Mouse (Mus musculus) stomach, embryonic 14.5 days (tissue): ENCODE results near the gene Bag1. TPM values are rescaled to one million over a fixed set of nuclear protein-coding genes. Genes with fewer than 3 reads are reported as not detected.

Experiments
- ATAC-seq: fragments of 200-750 bp; cut with Nextera tagmentation; 2 replicates; pipeline ENCODE4 v1.8.0; 2017; ENCODE audit warnings: low read depth, moderate TSS enrichment; ENCODE audit not compliant: insufficient number of reproducible peaks, insufficient read depth, low FRiP score
- H3K27ac ChIP-seq: fragments of 300-500 bp; sonication (generic); 2 replicates; pipeline ENCODE4 v1.5.1; 2014; ENCODE audit warnings: mild to moderate bottlenecking, low read length, moderate library complexity, mixed read lengths
- H3K27me3 ChIP-seq: fragments of 300-500 bp; sonication (generic); 2 replicates; pipeline ENCODE4 v1.6.1; 2014; ENCODE audit warnings: low read length, control low read depth, mixed read lengths; ENCODE audit not compliant: control insufficient read depth, insufficient read depth
- H3K36me3 ChIP-seq: fragments of 300-500 bp; sonication (generic); 2 replicates; pipeline ENCODE4 v1.6.1; 2014; ENCODE audit warnings: mild to moderate bottlenecking, control low read depth, low read length, moderate library complexity, mixed read lengths; ENCODE audit not compliant: control insufficient read depth, insufficient read depth
- H3K4me1 ChIP-seq: fragments of 300-500 bp; sonication (generic); 2 replicates; pipeline ENCODE4 v1.6.1; 2014; ENCODE audit warnings: low read length, control low read depth, mixed read lengths; ENCODE audit not compliant: control insufficient read depth, insufficient read depth
- H3K4me2 ChIP-seq: fragments of 300-500 bp; sonication (generic); replicated peaks from 2 replicates; pipeline ENCODE4 v1.6.1; 2014; ENCODE audit warnings: low read depth, low read length, control low read depth
- H3K4me3 ChIP-seq: fragments of 300-500 bp; sonication (generic); 2 replicates; pipeline ENCODE4 v1.5.1; 2014; ENCODE audit warnings: low read depth, low read length, control low read depth
- H3K9ac ChIP-seq: fragments of 300-500 bp; sonication (generic); replicated peaks from 2 replicates; pipeline ENCODE4 v1.6.1; 2014; ENCODE audit warnings: low read depth, mild to moderate bottlenecking, control low read depth, low read length, moderate library complexity, mixed read lengths
- H3K9me3 ChIP-seq: fragments of 300-500 bp; sonication (generic); 2 replicates; pipeline ENCODE4 v1.6.1; 2016; ENCODE audit warnings: low read depth, low read length, control low read depth; ENCODE audit not compliant: control insufficient read depth
- WGBS: fragments of 180-500 bp; shearing (Covaris S2); extraction: QIAGEN DNeasy Blood & Tissue Kit; methylation state at CpG from one replicate; pipeline ENCODE4 v1.1.7; 2014; 5-methylcytosine and 5-hydroxymethylcytosine counted together
- polyA plus RNA-seq: library from polyadenylated mRNA; unstranded; fragments of >200 nt; fragmentation: Nextera tagmentation; extraction: Ambion mirVana; gene quantifications from 2 replicates; pipeline ENCODE4 v1.2.1, GENCODE M21; 2014

The Bag1 gene
- polyA plus RNA-seq, 1 experiment from 2014 or later: 209 TPM

GRCm38 (mm10) chr4:40908261-40908969 is 39.7 kb downstream of the Bag1 start:
- H3K27ac ChIP-seq: peak overlapping the region; percentile 80; the same call in 1 of the 2 replicates
- 0 out of 2 replicates have a peak overlapping the region, but pooled peaks have one; percentile 11 for H3K9ac ChIP-seq
- WGBS: 25% methylated on average over 20 of the region's 20 CpGs
- no peaks in the 10 kb centered on the region for H3K9me3 ChIP-seq
- no peaks in the 10 kb centered on the region for H3K36me3 ChIP-seq
- ATAC-seq: peak; percentile 76
- no peaks in the 10 kb centered on the region for H3K27me3 ChIP-seq
- H3K4me1 ChIP-seq: no peaks in the 10 kb centered on the region
- H3K4me3 ChIP-seq: no peak overlapping the region
- H3K4me2 ChIP-seq: peak overlapping the region; percentile 1; the same call in 1 of the 2 replicates

- Histone ChIP-seq H3K4me1 (no peaks in the 10 kb centered on the region), H3K4me2 (no peak overlapping the region), H3K9ac (no peak overlapping the region), H3K27ac (no peak overlapping the region), H3K9me3 (no peaks in the 10 kb centered on the region), H3K4me3 (no peak overlapping the region), H3K27me3 (no peaks in the 10 kb centered on the region), H3K36me3 (no peaks in the 10 kb centered on the region)
- no peak for ATAC-seq
- WGBS: 35% methylated on average over 1 of the region's 1 CpGs
These were observed 41.8 kb downstream of the Bag1 start for GRCm38 (mm10) chr4:40906298-40906697.

GRCm38 (mm10) chr4:40900612-40901011 is 47.5 kb downstream of the Bag1 start:
- H3K9me3 ChIP-seq: no peaks in the 10 kb centered on the region; the same call in 1 of the 2 replicates
- whole genome bisulfite sequencing: 90% methylated on average over 4 of the region's 4 CpGs
- no peaks in the 10 kb centered on the region for H3K36me3 ChIP-seq
- ATAC-seq: no peak
- no peak overlapping the region for H3K27ac ChIP-seq
- H3K9ac ChIP-seq: no peak overlapping the region
- H3K4me2 ChIP-seq: no peak overlapping the region
- H3K4me1 ChIP-seq: no peaks in the 10 kb centered on the region
- no peak overlapping the region for H3K4me3 ChIP-seq
- H3K27me3 ChIP-seq: no peaks in the 10 kb centered on the region

- H3K4me3 ChIP-seq: no peak overlapping the region
- no peak for ATAC-seq
- H3K27ac ChIP-seq: no peak overlapping the region
- no peak overlapping the region for H3K9ac ChIP-seq
- no peaks in the 10 kb centered on the region for H3K27me3 ChIP-seq
- H3K4me2 ChIP-seq: no peak overlapping the region
- no peaks in the 10 kb centered on the region for H3K36me3 ChIP-seq
- no peaks in the 10 kb centered on the region; the same call in 1 of the 2 replicates for H3K9me3 ChIP-seq
- no peaks in the 10 kb centered on the region for H3K4me1 ChIP-seq
- 90% methylated on average over 3 of the region's 3 CpGs for WGBS
These were observed 48.0 kb downstream of the Bag1 start for GRCm38 (mm10) chr4:40900071-40900470.

GRCm38 (mm10) chr4:40899264-40899663 is 48.8 kb downstream of the Bag1 start:
- Histone ChIP-seq H3K4me1 (no peaks in the 10 kb centered on the region), H3K9ac (no peak overlapping the region), H3K36me3 (no peaks in the 10 kb centered on the region), H3K4me2 (no peak overlapping the region), H3K27ac (no peak overlapping the region), H3K9me3 (no peaks in the 10 kb centered on the region; the same call in 1 of the 2 replicates), H3K27me3 (no peaks in the 10 kb centered on the region), H3K4me3 (no peak overlapping the region)
- ATAC-seq: no peak
- WGBS: 65% methylated on average over 2 of the region's 2 CpGs

- no peaks in the 10 kb centered on the region for H3K27me3 ChIP-seq
- no peaks in the 10 kb centered on the region for H3K4me1 ChIP-seq
- peak; percentile 75 for ATAC-seq
- H3K4me2 ChIP-seq: no peak overlapping the region
- H3K27ac ChIP-seq: no peak overlapping the region
- H3K9ac ChIP-seq: no peak overlapping the region
- no peaks in the 10 kb centered on the region for H3K36me3 ChIP-seq
- WGBS: 73% methylated on average over 6 of the region's 6 CpGs
- no peaks in the 10 kb centered on the region; the same call in 1 of the 2 replicates for H3K9me3 ChIP-seq
- H3K4me3 ChIP-seq: no peak overlapping the region
These were observed 49.5 kb downstream of the Bag1 start for GRCm38 (mm10) chr4:40898476-40899044.

GRCm38 (mm10) chr4:40895646-40896045 is 52.4 kb downstream of the Bag1 start:
- Histone ChIP-seq H3K4me3 (no peak overlapping the region), H3K36me3 (no peaks in the 10 kb centered on the region), H3K9me3 (no peaks in the 10 kb centered on the region; the same call in 1 of the 2 replicates), H3K4me1 (no peaks in the 10 kb centered on the region), H3K4me2 (no peak overlapping the region), H3K9ac (no peak overlapping the region), H3K27ac (no peak overlapping the region), H3K27me3 (no peaks in the 10 kb centered on the region)
- WGBS: 88% methylated on average over 2 of the region's 2 CpGs
- ATAC-seq: no peak

GRCm38 (mm10) chr4:40895118-40895517 is 53.0 kb downstream of the Bag1 start:
- Histone ChIP-seq H3K9ac (no peak overlapping the region), H3K4me1 (no peaks in the 10 kb centered on the region), H3K27ac (no peak overlapping the region), H3K36me3 (no peaks in the 10 kb centered on the region), H3K27me3 (no peaks in the 10 kb centered on the region), H3K9me3 (no peaks in the 10 kb centered on the region; the same call in 1 of the 2 replicates), H3K4me3 (no peak overlapping the region), H3K4me2 (no peak overlapping the region)
- no peak for ATAC-seq
- WGBS: 96% methylated on average over 3 of the region's 3 CpGs
